In the genomic region with DNA sequence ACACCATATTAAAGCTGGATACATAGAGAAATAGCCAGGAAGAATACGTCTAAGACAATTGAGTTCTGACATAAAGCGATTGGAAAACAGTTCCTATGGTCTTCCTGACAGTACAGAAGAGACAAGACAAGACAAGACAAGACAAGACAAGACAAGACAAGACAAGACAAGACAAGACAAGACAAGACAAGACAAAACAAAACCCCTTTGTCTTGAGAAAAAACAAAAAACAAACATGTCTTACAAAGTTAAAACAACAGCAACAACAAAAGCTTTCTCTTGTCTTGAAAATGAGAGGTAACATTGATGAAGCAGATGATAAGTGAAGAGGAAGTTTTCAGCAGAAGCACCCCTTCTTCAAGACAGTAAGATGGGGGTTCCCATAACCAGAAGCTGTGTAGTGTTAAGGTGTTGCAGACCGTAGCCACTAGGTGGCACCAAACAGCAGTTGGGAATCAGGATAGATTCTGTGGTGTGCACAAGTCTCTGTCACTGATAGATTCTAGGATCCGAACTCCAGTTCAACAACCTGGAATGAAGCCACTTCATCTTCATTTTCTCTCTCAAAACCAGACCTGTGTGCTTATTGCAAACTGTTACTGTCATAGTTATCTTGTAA, we compare ENCODE assay signal across 8 mouse cellular contexts. TPM values are rescaled to one million over a fixed set of nuclear protein-coding genes. Genes with fewer than 3 reads are reported as not detected.
DNase-seq lines count a peak whose midpoint lies in the region; ATAC-seq and TF ChIP-seq lines count a peak whose summit lies in the region.

No protein-coding gene starts in this region.

- H3K27ac ChIP-seq in heart, postnatal 0 days (ENCODE audit: low read depth): no peak overlapping the region
- H3K27ac ChIP-seq in liver, postnatal 0 days (ENCODE audit: low read depth): no peak overlapping the region
- no peak overlapping the region for H3K27ac ChIP-seq in neural tube, embryonic 15.5 days (replicated peaks)
- no peak overlapping the region for H3K27ac ChIP-seq in thymus, adult 2 months (ENCODE audit: control insufficient read depth, insufficient read depth, low read length)

- DNase-seq in adrenal gland, adult 18-20 months (ENCODE audit: low spot score in 2 of 2): peak; percentile 57 to 60
- peak; percentile 80 for DNase-seq in embryo, embryonic 11 days
- peak; percentile 69 for DNase-seq in heart, postnatal 0 days (ENCODE audit: low spot score)
- DNase-seq in kidney, postnatal 25 days: peak; percentile 49 to 73
- peak; percentile 71 for DNase-seq in liver, postnatal 0 days
- peak; percentile 76 for DNase-seq in thymus, adult 2 months

- H3K36me3 ChIP-seq in C2C12 (ENCODE audit: control insufficient read depth, insufficient read depth): no peaks in the 10 kb centered on the region
- H3K36me3 ChIP-seq in heart, postnatal 0 days (replicated peaks; ENCODE audit: control insufficient read depth, insufficient read depth, low read length): no peaks in the 10 kb centered on the region
- H3K36me3 ChIP-seq in liver, postnatal 0 days (replicated peaks; ENCODE audit: insufficient read depth, low read length): no peaks in the 10 kb centered on the region
- H3K36me3 ChIP-seq in neural tube, embryonic 15.5 days: no peaks in the 10 kb centered on the region
- no peaks in the 10 kb centered on the region for H3K36me3 ChIP-seq in thymus, adult 2 months (ENCODE audit: control insufficient read depth, insufficient read depth, low read length)

- H3K27me3 ChIP-seq in C2C12 (ENCODE audit: control insufficient read depth, insufficient read depth, insufficient read length): no peaks in the 10 kb centered on the region
- no peaks in the 10 kb centered on the region for H3K27me3 ChIP-seq in heart, postnatal 0 days (ENCODE audit: control insufficient read depth, insufficient read depth, low read length)
- H3K27me3 ChIP-seq in liver, postnatal 0 days (ENCODE audit: insufficient read depth, low read length): no peaks in the 10 kb centered on the region
- no peaks in the 10 kb centered on the region for H3K27me3 ChIP-seq in neural tube, embryonic 15.5 days (replicated peaks)
- no peaks in the 10 kb centered on the region for H3K27me3 ChIP-seq in thymus, adult 2 months (ENCODE audit: control insufficient read depth, insufficient read depth, low read length)

- no peaks in the 10 kb centered on the region for H3K79me3 ChIP-seq in C2C12 (ENCODE audit: low read depth)

- peak; percentile 61 for TF ChIP-seq CTCF in C2C12 (IDR thresholded peaks at IDR 0.05; ENCODE audit: control insufficient read depth, insufficient read depth, insufficient read length)
- peak; percentile 96 for TF ChIP-seq CTCF in heart, postnatal 0 days (IDR thresholded peaks at IDR 0.05; ENCODE audit: low read depth)
- TF ChIP-seq CTCF in liver, postnatal 0 days (IDR thresholded peaks at IDR 0.05; ENCODE audit: low read depth): peak; percentile 92
- TF ChIP-seq CTCF in thymus, adult 2 months (IDR thresholded peaks at IDR 0.05; ENCODE audit: borderline replicate concordance, control insufficient read depth, extremely low read depth, insufficient read depth, low read length, poor library complexity): no peak

- TF ChIP-seq POLR2A in thymus, adult 2 months (IDR thresholded peaks at IDR 0.05; ENCODE audit: control insufficient read depth, extremely low read depth, insufficient read depth, low read length, poor library complexity): no peak

- no peak overlapping the region for H3ac ChIP-seq in C2C12 (ENCODE audit: control insufficient read depth, insufficient read length, low read depth)

- H3K4me3 ChIP-seq in C2C12 (ENCODE audit: insufficient read depth, poor library complexity, severe bottlenecking): no peak overlapping the region
- H3K4me3 ChIP-seq in heart, postnatal 0 days (ENCODE audit: low read depth, low read length): no peak overlapping the region
- no peak overlapping the region for H3K4me3 ChIP-seq in liver, postnatal 0 days (ENCODE audit: low read depth, low read length)
- no peak overlapping the region for H3K4me3 ChIP-seq in neural tube, embryonic 15.5 days (replicated peaks)
- no peak overlapping the region for H3K4me3 ChIP-seq in thymus, adult 2 months (ENCODE audit: control insufficient read depth, insufficient read depth, low read length)

- 33% methylated on average over 4 of the region's 4 CpGs for WGBS in heart, postnatal 0 days
- 34% methylated on average over 4 of the region's 4 CpGs for WGBS in liver, postnatal 0 days (ENCODE audit: insufficient replicate concordance)
- WGBS in neural tube, embryonic 15.5 days: 41% methylated on average over 4 of the region's 4 CpGs
- WGBS in thymus, adult 2 months: 48% methylated on average over 4 of the region's 4 CpGs

- H3K9ac ChIP-seq in heart, postnatal 0 days (replicated peaks; ENCODE audit: low read depth, low read length): no peak overlapping the region
- H3K9ac ChIP-seq in liver, postnatal 0 days (replicated peaks): no peak overlapping the region
- H3K9ac ChIP-seq in neural tube, embryonic 15.5 days (replicated peaks): no peak overlapping the region

- no peaks in the 10 kb centered on the region for H3K79me2 ChIP-seq in C2C12 (ENCODE audit: control insufficient read depth, insufficient read depth)

- H3K4me1 ChIP-seq in heart, postnatal 0 days (ENCODE audit: control insufficient read depth, insufficient read depth): no peaks in the 10 kb centered on the region
- no peaks in the 10 kb centered on the region for H3K4me1 ChIP-seq in liver, postnatal 0 days (ENCODE audit: insufficient read depth)
- no peaks in the 10 kb centered on the region for H3K4me1 ChIP-seq in neural tube, embryonic 15.5 days
- H3K4me1 ChIP-seq in thymus, adult 2 months (replicated peaks; ENCODE audit: control insufficient read depth, insufficient read depth, low read length): no peaks in the 10 kb centered on the region

- no peak; the same call in 1 of the 2 replicates for ATAC-seq in heart, postnatal 0 days (ENCODE audit: insufficient read depth, low read depth)
- peak; percentile 47; the same call in 1 of the 2 replicates for ATAC-seq in liver, postnatal 0 days
- peak; percentile 79 for ATAC-seq in neural tube, embryonic 15.5 days (ENCODE audit: low FRiP score)

- no peaks in the 10 kb centered on the region for H3K9me3 ChIP-seq in heart, postnatal 0 days (replicated peaks; ENCODE audit: control insufficient read depth, low read length)
- H3K9me3 ChIP-seq in liver, postnatal 0 days (ENCODE audit: low read length): no peaks in the 10 kb centered on the region
- H3K9me3 ChIP-seq in neural tube, embryonic 15.5 days (replicated peaks): no peaks in the 10 kb centered on the region

- TF ChIP-seq EP300 in heart, postnatal 0 days (IDR thresholded peaks at IDR 0.05; ENCODE audit: low read depth): no peak
- no peak for TF ChIP-seq EP300 in liver, postnatal 0 days (IDR thresholded peaks at IDR 0.05; ENCODE audit: low read depth)

- no peak overlapping the region for H3K4me2 ChIP-seq in heart, postnatal 0 days (ENCODE audit: low read depth, low read length)
- H3K4me2 ChIP-seq in liver, postnatal 0 days (ENCODE audit: low read depth, low read length): no peak overlapping the region
- H3K4me2 ChIP-seq in neural tube, embryonic 15.5 days: no peak overlapping the region

TF ChIP-seq in C2C12, 6 proteins besides CTCF, POLR2A, EP300 and RAD21:
- no peak for TF ChIP-seq USF1 (IDR thresholded peaks at IDR 0.05; ENCODE audit: low read depth)
- TF ChIP-seq FOSL1 (IDR thresholded peaks at IDR 0.05; ENCODE audit: insufficient read depth, low read length, poor library complexity, severe bottlenecking): no peak

RNA-seq across cellular contexts. Expression of a gene that starts 15.0 kb away (rescaled TPM):
- polyA plus RNA-seq in C2C12 (2012; fragmentation: generic; extraction: Trizol): not detected
- under 1 TPM in 1 of 2 experiments, not detected in 1; 0.13 TPM for total RNA-seq in adrenal gland, adult 18-20 months (2021)
- 4.4 TPM in 1 of 2 replicates, not detected in the other for total RNA-seq in heart, postnatal 0 days (2014; rRNA removed; ENCODE audit: low replicate concordance)
- 2.0 and 2.1 TPM in 2 replicates for polyA plus RNA-seq in heart, postnatal 0 days (2015; fragmentation: Nextera tagmentation; extraction: Ambion mirVana)
- polyA plus RNA-seq in liver, postnatal 0 days (2015; fragmentation: Nextera tagmentation; extraction: Ambion mirVana): 0.06 TPM in 1 of 2 replicates, not detected in the other
- 0.19 TPM in 1 of 2 replicates, not detected in the other for polyA plus RNA-seq in neural tube, embryonic 15.5 days (2015; fragmentation: Nextera tagmentation; extraction: Ambion mirVana)
- 0.88 and 1.8 TPM in 2 replicates for polyA plus RNA-seq in thymus, adult 2 months (2012; rRNA removed)
